Mouse (Mus musculus) adrenal gland, postnatal 14 days (tissue): Measurements from ENCODE around the gene 2900011O08Rik. TPM values are rescaled to one million over a fixed set of nuclear protein-coding genes. Genes with fewer than 3 reads are reported as not detected.
"Not testable (repeated sequence)": the region's sequence is repeated elsewhere in the genome, so short reads cannot be mapped to it uniquely, and the experiment has no call there.

ENCODE experiments used
- DNase-seq: peaks from one replicate; pipeline ENCODE4 v3.0.0; 2021; ENCODE audit warnings: mixed read lengths
- total RNA-seq: library from RNA; stranded (reverse); gene quantifications from 2 replicates; pipeline ENCODE4 v1.2.3, GENCODE M21; 2021

2900011O08Rik gene
- total RNA-seq, 1 experiment from 2014 or later, result 1.4 TPM

GRCm38 (mm10) chr16:14068701-14069100 is 82.3 kb downstream of the 2900011O08Rik start:
- DNase-seq, result not testable (repeated sequence)

DNA sequence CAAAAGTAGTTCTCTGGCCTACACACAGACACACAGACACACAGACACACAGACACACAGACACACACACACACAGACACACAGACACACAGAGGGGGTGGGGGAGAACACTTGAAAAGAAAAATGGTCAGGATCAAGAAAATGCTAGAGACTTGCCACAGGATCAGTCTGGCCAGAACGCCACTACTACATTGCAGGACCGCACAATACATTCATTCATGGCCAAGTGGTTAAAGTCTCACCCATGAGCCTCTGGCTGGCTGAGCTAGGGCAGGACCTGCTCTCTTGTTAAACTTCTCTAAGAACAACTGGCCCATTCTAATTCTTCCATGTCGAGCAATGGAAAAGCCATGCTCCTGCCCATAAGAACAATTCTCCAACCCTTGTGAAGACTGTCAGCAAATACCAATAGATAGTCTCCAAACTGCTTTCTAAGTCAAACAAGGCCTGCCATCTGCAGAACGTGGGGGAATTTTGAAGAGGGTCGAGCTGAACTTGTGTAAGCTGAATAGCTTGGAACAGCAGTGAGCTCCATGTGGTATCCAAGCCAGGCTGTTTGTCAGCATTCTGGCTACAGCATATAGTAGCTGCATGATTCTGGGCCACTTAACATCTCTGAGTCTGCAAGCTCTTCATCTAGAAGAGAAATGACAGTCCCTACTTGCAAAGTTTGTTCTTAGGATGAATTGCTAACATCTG is 84.2 kb downstream of the 2900011O08Rik start:
- DNase-seq, result no peak

DNA sequence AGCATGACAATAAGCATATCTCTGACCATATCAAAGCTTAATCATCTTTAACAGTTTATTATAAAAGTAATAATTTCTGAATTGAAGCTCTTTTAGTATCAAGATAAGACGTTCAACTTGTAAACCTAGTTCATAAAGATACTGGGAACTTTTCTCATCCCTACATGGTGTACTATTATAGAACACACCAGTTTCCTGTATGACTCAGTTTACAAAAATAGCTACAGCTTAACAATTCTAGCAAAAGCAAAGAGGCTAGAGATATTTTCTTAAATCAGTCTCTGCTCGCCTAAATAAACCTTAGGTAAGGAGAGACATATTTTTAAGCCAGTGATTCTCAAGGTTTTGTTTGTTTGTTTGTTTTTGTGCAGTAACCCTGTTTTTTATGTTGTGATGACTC is 96.5 kb downstream of the 2900011O08Rik start:
- no peak for DNase-seq

DNA sequence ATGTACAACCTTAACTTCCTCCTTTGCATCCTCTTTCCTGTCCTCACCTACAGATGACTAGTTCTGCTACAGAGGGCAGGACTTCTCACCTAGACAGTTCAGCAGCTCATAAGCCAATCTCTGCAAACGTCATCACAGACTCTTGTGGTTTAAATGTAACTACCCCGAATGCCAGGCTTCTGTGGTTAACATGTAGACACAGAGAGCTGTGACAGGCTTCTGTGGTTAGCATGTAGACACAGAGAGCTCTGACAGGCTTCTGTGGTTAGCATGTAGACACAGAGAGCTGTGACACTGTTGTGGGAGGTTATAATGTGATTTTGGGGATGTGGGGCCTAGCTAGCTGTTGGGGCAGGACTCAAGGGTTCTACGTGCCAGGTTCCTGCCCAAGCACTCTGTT is 101.8 kb downstream of the 2900011O08Rik start:
- no peak for DNase-seq

GRCm38 (mm10) chr16:14089296-14089695 is 102.9 kb downstream of the 2900011O08Rik start:
- no peak for DNase-seq

GRCm38 (mm10) chr16:14091771-14092170 is 105.4 kb downstream of the 2900011O08Rik start:
- DNase-seq, result no peak

DNA sequence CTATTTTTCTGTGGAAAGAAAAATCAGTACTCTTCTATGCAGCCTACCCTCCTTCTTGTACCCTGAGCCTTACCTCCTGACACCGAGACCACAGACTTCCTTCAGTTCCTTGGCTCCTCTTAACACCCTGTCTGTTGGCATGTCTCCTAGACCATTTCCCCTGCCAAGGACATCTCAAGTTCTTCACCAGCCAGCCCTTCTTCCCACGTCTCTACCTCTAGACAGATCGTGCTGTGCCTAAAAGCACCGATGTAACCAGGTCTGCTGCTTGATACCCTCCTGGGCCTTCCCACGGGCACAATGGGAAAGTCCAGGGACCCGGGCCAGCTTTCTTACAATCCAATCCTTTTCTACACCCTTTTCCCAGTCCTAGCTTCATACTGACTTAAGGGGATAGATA is 119.5 kb downstream of the 2900011O08Rik start:
- no peak for DNase-seq

- DNase-seq, result no peak
Measured at GRCm38 (mm10) chr16:14109651-14110230, 123.3 kb downstream of the 2900011O08Rik start.

GRCm38 (mm10) chr16:14110922-14111321 is 124.5 kb downstream of the 2900011O08Rik start:
- DNase-seq, result no peak

DNA sequence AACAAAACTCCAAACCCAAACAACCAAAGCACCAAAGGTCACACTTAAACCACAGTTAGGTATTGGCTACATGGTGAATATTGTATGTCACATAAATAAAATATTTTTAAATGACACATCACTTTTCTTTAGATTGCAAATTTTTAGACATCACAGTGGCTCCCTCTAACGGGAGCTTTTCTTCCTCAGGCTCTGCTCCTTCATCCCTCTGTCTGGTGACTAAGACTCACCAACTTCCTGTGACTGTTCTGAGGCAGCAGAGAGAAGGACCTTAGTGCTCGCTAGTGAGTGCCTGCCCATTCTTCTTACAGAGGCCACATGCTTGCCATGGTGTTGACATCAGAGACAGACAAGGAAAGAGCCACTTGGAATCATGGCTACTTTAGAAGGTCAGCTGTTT is 125.7 kb downstream of the 2900011O08Rik start:
- DNase-seq, result no peak

DNA sequence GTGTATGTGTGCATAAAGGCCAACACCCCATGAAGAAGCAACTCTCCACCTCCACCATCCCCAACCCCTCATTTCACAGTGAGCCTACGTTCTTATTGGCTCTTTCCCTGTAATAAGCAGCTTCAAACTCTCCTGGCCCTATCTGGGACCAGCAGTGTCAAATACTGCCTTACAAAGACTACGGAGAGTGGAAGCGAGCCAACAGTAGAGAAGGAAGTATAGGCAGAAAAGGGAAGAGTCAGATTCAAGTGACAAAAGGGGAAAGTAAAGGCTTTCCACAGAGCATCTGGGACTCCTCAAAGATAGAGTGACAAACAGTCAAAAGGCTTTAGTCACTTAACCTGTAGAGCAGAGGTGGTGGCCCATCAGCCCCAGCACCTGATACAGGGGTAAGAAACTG is 126.3 kb downstream of the 2900011O08Rik start:
- DNase-seq, result no peak

DNA sequence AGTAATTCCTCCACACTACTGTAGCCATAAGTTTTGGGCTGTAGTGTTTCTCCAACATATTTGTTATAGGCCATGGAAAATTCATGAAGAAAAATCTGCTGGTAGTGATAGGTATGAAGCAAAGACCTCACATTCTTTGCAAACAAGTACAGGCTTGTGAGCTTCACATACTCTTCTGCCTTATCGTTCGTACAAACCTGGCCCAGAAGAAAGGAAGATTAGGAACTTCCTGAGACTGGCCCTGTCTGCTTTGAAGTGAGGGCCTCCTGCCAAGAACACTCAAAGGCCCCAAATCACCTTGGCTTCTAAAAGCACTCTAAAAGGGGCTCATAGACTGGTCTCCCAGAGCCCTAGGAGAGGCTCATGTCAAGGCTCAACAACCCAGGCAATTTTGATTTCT is 130.9 kb downstream of the 2900011O08Rik start:
- no peak for DNase-seq

DNA sequence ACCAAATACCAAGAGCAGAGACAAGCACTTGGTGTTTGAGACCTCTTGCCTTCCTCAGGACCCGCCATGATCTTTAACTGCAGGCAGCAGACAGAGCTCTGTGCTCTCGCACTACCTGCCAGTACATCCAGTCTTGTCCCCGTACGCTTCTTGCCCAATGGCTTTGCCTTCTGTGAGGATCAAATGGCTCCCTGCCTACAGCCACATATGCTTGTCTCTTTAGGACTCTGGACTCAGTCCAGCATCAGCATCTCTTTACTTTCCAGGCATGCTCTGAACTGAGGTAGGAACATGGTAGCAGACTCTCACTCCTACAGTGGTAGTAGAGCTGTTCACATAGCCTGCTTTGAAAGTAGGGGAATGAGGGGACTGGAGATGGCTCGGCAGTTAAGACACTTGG is 134.5 kb downstream of the 2900011O08Rik start:
- no peak for DNase-seq

- DNase-seq, result no peak
Measured at GRCm38 (mm10) chr16:14121563-14121962, 135.2 kb downstream of the 2900011O08Rik start.

- no peak for DNase-seq
Measured at GRCm38 (mm10) chr16:14122586-14122985, 136.2 kb downstream of the 2900011O08Rik start.

DNA sequence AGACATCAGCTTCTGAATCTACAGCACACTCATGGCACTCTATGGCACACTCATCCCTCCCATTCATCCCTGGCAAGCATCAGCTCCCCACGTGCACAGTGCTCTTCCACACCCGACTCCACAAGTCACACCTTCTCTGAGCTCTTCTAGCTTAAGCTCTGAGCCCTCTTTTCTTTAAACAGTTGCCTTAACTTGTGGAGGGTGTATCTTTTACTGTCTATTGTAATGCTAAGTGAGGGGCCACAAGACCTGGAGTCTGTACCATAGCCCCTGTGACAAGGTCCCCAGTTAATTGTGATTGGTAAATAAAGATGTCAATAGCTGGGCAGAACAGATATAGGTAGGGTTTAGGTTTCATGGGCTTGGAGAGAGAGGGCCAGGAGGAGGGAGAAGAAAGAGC is 137.5 kb downstream of the 2900011O08Rik start:
- no peak for DNase-seq

DNA sequence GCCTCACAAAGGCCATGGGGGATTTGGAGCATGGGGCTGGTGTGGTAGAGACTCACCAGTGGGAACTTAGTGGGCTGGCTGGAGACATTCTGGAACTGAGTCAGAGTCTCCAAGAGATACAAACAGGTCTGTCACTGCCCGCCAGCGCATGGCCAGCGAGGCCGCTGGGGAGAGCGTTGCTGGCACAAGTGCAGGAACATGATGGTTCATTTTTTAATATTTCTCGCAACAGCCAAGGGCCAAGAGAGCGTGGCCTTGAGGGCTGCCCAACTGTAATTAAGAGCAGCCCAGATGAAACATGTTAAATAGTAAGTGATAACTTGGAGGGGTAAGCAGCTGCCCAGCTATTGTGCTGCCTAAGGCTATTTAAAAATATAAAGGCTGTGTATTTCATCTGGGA is 138.3 kb downstream of the 2900011O08Rik start:
- peak; percentile 79 for DNase-seq

DNA sequence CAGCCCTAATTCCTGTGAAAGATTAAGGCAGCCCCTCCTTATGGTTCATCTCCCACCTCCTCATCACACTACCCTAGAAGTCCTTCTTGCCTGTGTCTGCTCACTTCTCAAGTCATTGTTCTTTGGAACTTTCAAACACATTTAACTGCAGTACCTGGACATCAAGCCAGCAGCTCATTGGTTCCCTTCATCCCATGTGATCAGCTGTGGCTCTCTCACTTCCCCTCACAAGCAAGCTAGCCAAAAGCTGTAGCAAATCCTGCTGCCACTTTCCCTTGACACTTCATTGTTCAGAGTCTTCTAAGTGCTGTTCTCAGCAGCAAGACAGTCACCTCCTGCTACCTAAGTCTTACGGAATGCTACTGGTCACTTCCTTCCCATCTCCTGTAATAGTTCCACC is 138.8 kb downstream of the 2900011O08Rik start:
- no peak for DNase-seq

DNA sequence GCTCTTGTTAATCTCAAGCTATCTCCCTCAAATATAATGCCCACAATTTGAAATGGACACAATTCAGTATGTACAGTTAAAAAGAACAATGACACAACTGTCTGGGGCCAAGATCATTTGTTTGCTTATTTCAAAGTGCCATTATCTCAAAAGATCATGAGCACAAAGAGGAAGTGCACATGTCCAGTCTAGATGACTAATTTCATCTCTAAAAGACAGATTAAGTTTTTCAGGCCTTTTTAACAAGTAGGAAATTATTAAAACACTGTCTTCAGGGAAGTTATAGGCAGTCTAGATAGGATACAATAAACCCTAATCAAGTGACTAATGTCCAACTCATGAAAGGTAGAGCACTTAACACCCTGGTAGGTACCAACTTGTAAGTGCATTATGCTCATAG is 142.6 kb downstream of the 2900011O08Rik start:
- DNase-seq, result no peak

GRCm38 (mm10) chr16:14130796-14131195 is 144.4 kb downstream of the 2900011O08Rik start:
- DNase-seq, result no peak

GRCm38 (mm10) chr16:14131376-14131775 is 145.0 kb downstream of the 2900011O08Rik start:
- no peak for DNase-seq

DNA sequence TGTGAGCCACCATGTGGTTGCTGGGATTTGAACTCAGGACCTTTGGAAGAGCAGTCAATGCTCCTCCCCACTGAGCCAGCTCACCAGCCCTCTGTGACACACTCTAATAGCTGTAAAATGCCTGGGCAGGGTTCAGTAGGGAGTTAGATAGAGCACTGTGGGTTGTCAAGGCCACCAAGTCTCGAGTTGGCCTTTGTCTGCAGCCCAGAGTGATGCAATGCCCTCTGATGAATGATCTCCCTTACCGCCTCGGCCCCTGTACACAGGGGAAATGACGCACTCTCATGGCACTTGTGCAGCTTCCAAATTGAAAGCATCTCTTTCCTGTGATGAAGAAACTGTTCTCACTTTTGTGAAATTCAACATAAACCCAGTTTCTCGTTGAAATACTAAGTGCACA is 145.4 kb downstream of the 2900011O08Rik start:
- peak; percentile 85 for DNase-seq

DNA sequence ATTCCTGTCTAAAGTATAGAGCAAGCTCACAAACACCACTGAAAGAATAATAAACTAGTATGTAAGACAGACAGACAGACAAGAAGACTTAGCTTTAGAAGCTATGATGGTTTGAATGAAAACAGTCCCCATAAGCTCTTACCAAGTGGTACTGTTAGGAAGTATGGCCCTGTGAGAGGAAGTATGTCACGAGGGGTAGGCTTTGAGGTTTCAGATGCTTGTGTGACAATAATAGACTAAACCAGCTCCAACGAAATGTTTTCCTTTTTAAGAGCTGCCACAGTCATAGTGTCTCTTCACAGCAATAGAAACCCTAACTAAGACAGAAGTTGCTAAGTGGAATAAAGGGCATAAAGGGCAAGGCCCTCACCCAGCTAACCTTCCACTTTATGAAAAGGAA is 148.6 kb downstream of the 2900011O08Rik start:
- no peak for DNase-seq

DNA sequence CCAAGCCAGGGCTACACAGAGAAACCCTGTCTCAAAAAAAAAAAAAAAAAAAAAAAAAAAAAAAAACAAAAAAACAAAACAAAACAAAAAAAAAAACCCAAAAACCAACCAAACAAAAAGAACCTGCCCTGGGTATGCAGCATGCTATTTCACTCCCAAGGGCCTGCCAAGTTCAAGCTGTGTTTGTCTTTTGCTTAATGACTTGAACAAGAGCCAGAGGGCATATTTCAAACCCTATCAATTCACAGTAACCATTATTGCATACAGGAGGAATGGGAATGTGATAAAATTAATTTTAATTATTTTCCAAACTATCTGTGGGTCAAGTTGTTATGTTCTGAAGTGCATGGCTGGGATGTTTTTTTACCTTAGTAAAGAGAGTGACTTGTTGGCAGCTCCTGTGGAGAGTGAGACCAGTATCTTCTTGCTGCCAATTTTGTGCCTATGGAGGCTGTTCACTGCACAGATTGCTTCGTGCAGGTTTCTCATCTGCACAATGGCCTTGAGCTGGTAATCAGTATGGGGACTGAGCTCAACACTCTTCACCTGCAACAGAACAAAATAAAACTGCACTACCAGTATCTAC is 151.7 kb downstream of the 2900011O08Rik start:
- no peak for DNase-seq
